Mouse (Mus musculus) lung, postnatal 0 days (tissue): Measurements from ENCODE around the gene Glra4. TPM values are rescaled to one million over a fixed set of nuclear protein-coding genes. Genes with fewer than 3 reads are reported as not detected.
"Not testable (repeated sequence)": the region's sequence is repeated elsewhere in the genome, so short reads cannot be mapped to it uniquely, and the experiment has no call there.

Source experiments
- ATAC-seq: fragments of 200-750 bp; cut with Nextera tagmentation; 2 replicates; pipeline ENCODE4 v1.8.0; 2017; ENCODE audit warnings: moderate library complexity
- DNase-seq: peaks from one replicate; pipeline ENCODE4 v3.0.0-alpha.2; 2016; ENCODE audit warnings: low spot score
- H3K27ac ChIP-seq: fragments of 300-500 bp; sonication (generic); 2 replicates; pipeline ENCODE4 v1.5.1; 2014; ENCODE audit warnings: antibody characterized with exemption, mild to moderate bottlenecking, low read length, mixed read lengths
- H3K27me3 ChIP-seq: fragments of 300-500 bp; sonication (generic); replicated peaks from 2 replicates; pipeline ENCODE4 v1.6.1; 2014; ENCODE audit warnings: low read length, mixed read lengths; ENCODE audit not compliant: insufficient read depth
- H3K36me3 ChIP-seq: fragments of 300-500 bp; sonication (generic); 2 replicates; pipeline ENCODE4 v1.6.1; 2014; ENCODE audit warnings: low read length, mixed read lengths; ENCODE audit not compliant: insufficient read depth
- H3K4me1 ChIP-seq: fragments of 300-500 bp; sonication (generic); 2 replicates; pipeline ENCODE4 v1.6.1; 2014; ENCODE audit warnings: antibody characterized with exemption, low read depth, low read length, mixed read lengths; ENCODE audit not compliant: insufficient read depth
- H3K4me2 ChIP-seq: fragments of 300-500 bp; sonication (generic); replicated peaks from 2 replicates; pipeline ENCODE4 v1.6.1; 2014; ENCODE audit warnings: low read depth, mild to moderate bottlenecking, low read length, moderate library complexity, mixed read lengths
- H3K4me3 ChIP-seq: fragments of 300-500 bp; sonication (generic); 2 replicates; pipeline ENCODE4 v1.5.1; 2014; ENCODE audit warnings: low read depth, low read length
- H3K9ac ChIP-seq: fragments of 300-500 bp; sonication (generic); replicated peaks from 2 replicates; pipeline ENCODE4 v1.6.1; 2014; ENCODE audit warnings: low read depth, mild to moderate bottlenecking
- H3K9me3 ChIP-seq: fragments of 300-500 bp; sonication (generic); 2 replicates; pipeline ENCODE4 v1.6.1; 2016; ENCODE audit warnings: low read length, mixed read lengths
- CTCF ChIP-seq: IDR thresholded peaks from 2 replicates; pipeline ENCODE4 v1.5.1; 2016; ENCODE audit warnings: antibody characterized with exemption, mild to moderate bottlenecking
- EP300 ChIP-seq: IDR thresholded peaks from 2 replicates; pipeline ENCODE4 v1.6.1; 2016; ENCODE audit warnings: antibody characterized with exemption, mild to moderate bottlenecking, control low read depth
- WGBS: fragments of 180-500 bp; shearing (Covaris S2); extraction: QIAGEN DNeasy Blood & Tissue Kit; methylation state at CpG from one replicate; pipeline ENCODE4 v1.1.7; 2014; 5-methylcytosine and 5-hydroxymethylcytosine counted together
- polyA plus RNA-seq: library from polyadenylated mRNA; unstranded; fragments of >200 nt; fragmentation: Nextera tagmentation; extraction: Ambion mirVana; gene quantifications from 2 replicates; pipeline ENCODE4 v1.2.1, GENCODE M21; 2015

Glra4 gene
- polyA plus RNA-seq, 1 experiment from 2014 or later = not detected

GRCm38 (mm10) chrX:136740791-136741650, 38.9 kb downstream of the Glra4 start:
- Histone ChIP-seq H3K27me3 (no peaks in the 10 kb centered on the region), H3K9ac (peak overlapping the region; percentile 55)
- ATAC-seq = peak; percentile 95

GRCm38 (mm10) chrX:136740087-136740790, 39.7 kb downstream of the Glra4 start:
- H3K9ac ChIP-seq = peak overlapping the region; percentile 55
- no peaks in the 10 kb centered on the region for H3K27me3 ChIP-seq
- WGBS = 16% methylated on average over 15 of the region's 15 CpGs
- no peaks in the 10 kb centered on the region for H3K9me3 ChIP-seq
- H3K4me3 ChIP-seq = peak overlapping the region; percentile 52
- H3K4me2 ChIP-seq = peak overlapping the region; percentile 52
- TF ChIP-seq EP300 (no peak), CTCF (no peak)
- peak overlapping the region; percentile 85 for H3K27ac ChIP-seq
- no peak for ATAC-seq
- H3K36me3 ChIP-seq = no peaks in the 10 kb centered on the region
- no peaks in the 10 kb centered on the region for H3K4me1 ChIP-seq
- peak; percentile 46 for DNase-seq

More at GRCm38 (mm10) chrX:136740791-136741650, 38.9 kb downstream of the Glra4 start:
- WGBS = 21% methylated on average over 39 of the region's 39 CpGs
- Histone ChIP-seq H3K4me1 (no peaks in the 10 kb centered on the region), H3K36me3 (no peaks in the 10 kb centered on the region), H3K4me2 (peak overlapping the region; percentile 52), H3K4me3 (peak overlapping the region; percentile 52), H3K9me3 (no peaks in the 10 kb centered on the region), H3K27ac (peak overlapping the region; percentile 91)
- DNase-seq = peak; percentile 97
- TF ChIP-seq EP300 = no peak
- no peak for TF ChIP-seq CTCF

- Histone ChIP-seq H3K27ac (no peak overlapping the region), H3K36me3 (no peaks in the 10 kb centered on the region), H3K9ac (no peak overlapping the region), H3K9me3 (no peaks in the 10 kb centered on the region), H3K4me3 (no peak overlapping the region), H3K4me2 (no peak overlapping the region), H3K27me3 (no peaks in the 10 kb centered on the region), H3K4me1 (no peaks in the 10 kb centered on the region)
- TF ChIP-seq EP300 = no peak
- TF ChIP-seq CTCF = no peak
- DNase-seq = no peak
- 67% methylated on average over 4 of the region's 4 CpGs for WGBS
- no peak for ATAC-seq
Measured at GRCm38 (mm10) chrX:136732016-136732415, 47.9 kb downstream of the Glra4 start.

GRCm38 (mm10) chrX:136714742-136715474, 65.0 kb downstream of the Glra4 start:
- not testable (repeated sequence) for H3K9me3 ChIP-seq, H3K9ac ChIP-seq, DNase-seq, H3K4me2 ChIP-seq, H3K27ac ChIP-seq, H3K36me3 ChIP-seq, H3K4me3 ChIP-seq, H3K27me3 ChIP-seq, H3K4me1 ChIP-seq, ATAC-seq
- WGBS = 55% methylated on average over 2 of the region's 3 CpGs

- Histone ChIP-seq H3K4me3 (peak overlapping the region; percentile 50), H3K4me2 (peak overlapping the region; percentile 57), H3K27me3 (no peaks in the 10 kb centered on the region), H3K9ac (peak overlapping the region; percentile 48), H3K9me3 (no peaks in the 10 kb centered on the region), H3K27ac (peak overlapping the region; percentile 68), H3K36me3 (no peaks in the 10 kb centered on the region), H3K4me1 (no peaks in the 10 kb centered on the region)
- 23% methylated on average over 14 of the region's 14 CpGs for WGBS
- DNase-seq = no peak
- no peak for TF ChIP-seq EP300
- TF ChIP-seq CTCF = no peak
- ATAC-seq = no peak
Measured at GRCm38 (mm10) chrX:136708782-136709181, 71.2 kb downstream of the Glra4 start.

GRCm38 (mm10) chrX:136708168-136708681, 71.7 kb downstream of the Glra4 start:
- Histone ChIP-seq H3K4me1 (no peaks in the 10 kb centered on the region), H3K27me3 (no peaks in the 10 kb centered on the region), H3K36me3 (no peaks in the 10 kb centered on the region), H3K9ac (peak overlapping the region; percentile 48), H3K9me3 (no peaks in the 10 kb centered on the region), H3K4me2 (peak overlapping the region; percentile 57), H3K27ac (peak overlapping the region; percentile 68), H3K4me3 (peak overlapping the region; percentile 50)
- ATAC-seq (peak; percentile 88), DNase-seq (peak; percentile 58)
- TF ChIP-seq EP300 (no peak; the same call in 1 of the 2 replicates), CTCF (no peak)
- WGBS = 14% methylated on average over 18 of the region's 18 CpGs

Other genes starting within 250 kb of the Glra4 start
- gene Kir3dl2, start 236.1 kb downstream of the Glra4 start, polyA plus RNA-seq = not detected in 2 replicates
- 2.1 and 3.1 TPM in 2 replicates for gene Tceal3, start 189.3 kb downstream of the Glra4 start, polyA plus RNA-seq
- gene Tceal1, start 72.2 kb downstream of the Glra4 start, polyA plus RNA-seq = 12.2 and 12.3 TPM in 2 replicates
- 293 and 313 TPM in 2 replicates for gene Morf4l2, start 36.5 kb downstream of the Glra4 start, polyA plus RNA-seq
- gene Plp1, start 42.5 kb upstream of the Glra4 start, polyA plus RNA-seq = 0.84 and 1.6 TPM in 2 replicates
- 0.02 and 0.04 TPM in 2 replicates for gene Rab9b, start 88.6 kb upstream of the Glra4 start, polyA plus RNA-seq
- not detected in 2 replicates for gene H2bfm, start 147.2 kb upstream of the Glra4 start, polyA plus RNA-seq
- 15.2 and 19.8 TPM in 2 replicates for gene Tmsb15b2, start 195.4 kb upstream of the Glra4 start, polyA plus RNA-seq
- 0.95 TPM in 1 of 2 replicates, not detected in the other for gene Tmsb15l, start 196.7 kb upstream of the Glra4 start, polyA plus RNA-seq
- 12.8 and 15.3 TPM in 2 replicates for gene Tmsb15b1, start 196.7 kb upstream of the Glra4 start, polyA plus RNA-seq
- 0.88 and 1.5 TPM in 2 replicates for gene Zcchc18, start 213.0 kb upstream of the Glra4 start, polyA plus RNA-seq